Mouse (Mus musculus) testis, adult 2 months (tissue): ENCODE data around the gene Dab2. TPM values are rescaled to one million over a fixed set of nuclear protein-coding genes. Genes with fewer than 3 reads are reported as not detected.

ENCODE experiments used
- H3K27ac ChIP-seq: fragments of 200-500 bp; 2 replicates; pipeline ENCODE4 v1.5.1; 2012; ENCODE audit warnings: low read depth, low read length; ENCODE audit not compliant: control insufficient read depth, insufficient read depth
- H3K27me3 ChIP-seq: fragments of 200-500 bp; 2 replicates; pipeline ENCODE4 v1.6.1; 2012; ENCODE audit warnings: mild to moderate bottlenecking, low read length, moderate library complexity; ENCODE audit not compliant: control insufficient read depth, insufficient read depth
- H3K36me3 ChIP-seq: fragments of 200-500 bp; 2 replicates; pipeline ENCODE4 v1.6.1; 2012; ENCODE audit warnings: mild to moderate bottlenecking, low read length; ENCODE audit not compliant: control insufficient read depth, insufficient read depth
- H3K4me1 ChIP-seq: fragments of 200-500 bp; 2 replicates; pipeline ENCODE4 v1.6.1; 2012; ENCODE audit warnings: low read length; ENCODE audit not compliant: control insufficient read depth, insufficient read depth
- H3K4me3 ChIP-seq: fragments of 200-500 bp; 2 replicates; pipeline ENCODE4 v1.5.1; 2012; ENCODE audit warnings: low read depth, mild to moderate bottlenecking, low read length, moderate library complexity, mixed read lengths; ENCODE audit not compliant: control insufficient read depth
- CTCF ChIP-seq: fragments of 200-500 bp; IDR thresholded peaks from 2 replicates; pipeline ENCODE4 v1.5.1; 2012; ENCODE audit warnings: low read depth, mild to moderate bottlenecking, inconsistent platforms, low read length, moderate library complexity; ENCODE audit not compliant: control insufficient read depth, insufficient read depth, insufficient replicate concordance
- POLR2A ChIP-seq: fragments of 200-500 bp; IDR thresholded peaks from 2 replicates; pipeline ENCODE4 v1.6.1; 2012; ENCODE audit warnings: low read depth, mild to moderate bottlenecking, inconsistent platforms, low read length, moderate library complexity; ENCODE audit not compliant: control insufficient read depth
- polyA plus RNA-seq: library from polyadenylated mRNA; depleted of rRNA; stranded (reverse); fragments of >200 nt; gene quantifications from 2 replicates; pipeline ENCODE4 v1.2.3, GENCODE M21; 2012

Dab2 gene
- polyA plus RNA-seq, 1 experiment: 4.1 TPM

DNA sequence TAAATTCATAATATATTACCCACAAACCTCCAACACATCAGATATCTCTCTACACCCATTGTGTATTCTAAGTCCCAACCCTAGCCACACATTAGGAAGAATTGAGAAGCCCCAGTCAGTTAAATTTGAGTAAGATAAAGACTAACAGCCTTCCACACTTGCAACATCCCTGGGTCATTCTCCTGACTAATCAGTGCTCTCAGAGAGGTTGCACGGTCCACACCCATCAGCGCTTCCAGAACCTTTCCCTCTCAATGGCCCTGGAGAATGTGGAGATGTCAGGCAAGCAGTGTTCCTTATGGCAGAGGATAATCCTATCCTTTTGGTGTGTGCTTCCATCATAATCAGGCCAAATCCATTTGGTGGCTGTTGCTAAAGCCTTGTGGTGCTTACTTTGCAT lies 144.9 kb downstream of the Dab2 start:
- peaks cover 2% of the 10 kb centered on the region; the same call in 1 of the 2 replicates for H3K4me1 ChIP-seq

DNA sequence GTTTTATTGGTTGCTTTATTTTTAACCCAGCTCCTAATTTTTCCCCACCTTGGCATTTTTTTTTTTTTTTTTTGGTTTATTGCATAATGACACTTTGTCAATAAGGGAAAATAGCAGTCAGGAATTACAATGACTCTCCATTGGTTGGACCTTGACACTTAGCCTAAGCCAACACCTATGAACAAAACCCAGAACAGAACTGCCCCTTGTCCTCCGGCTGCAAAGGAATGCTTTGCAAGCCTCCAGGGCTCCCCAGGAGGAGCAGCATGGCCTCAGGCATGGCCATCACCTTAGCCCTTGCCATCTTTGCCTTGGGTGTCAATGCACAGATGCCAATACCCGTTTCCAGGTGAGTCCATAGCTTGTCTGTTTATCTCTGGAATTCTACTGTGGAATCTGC lies 145.5 kb downstream of the Dab2 start, which contains the start of gene C9:
Gene C9 (plus strand): TSS at position 193 of the 400 bp plus-strand sequence.
- TF ChIP-seq CTCF (no peak), POLR2A (no peak)
- no peaks in the 10 kb centered on the region for H3K27me3 ChIP-seq
- peaks cover 2% of the 10 kb centered on the region; the same call in 1 of the 2 replicates for H3K4me1 ChIP-seq
- no peaks in the 10 kb centered on the region for H3K36me3 ChIP-seq
- no peak within 1 kb of the TSS for H3K27ac ChIP-seq
- H3K4me3 ChIP-seq: no peak within 1 kb of the TSS

More for the DNA sequence above, 144.9 kb downstream of the Dab2 start:
- H3K36me3 ChIP-seq: no peaks in the 10 kb centered on the region
- no peak overlapping the region for H3K27ac ChIP-seq
- H3K4me3 ChIP-seq: no peak overlapping the region
- TF ChIP-seq CTCF (no peak), POLR2A (no peak)
- H3K27me3 ChIP-seq: no peaks in the 10 kb centered on the region

- TF ChIP-seq CTCF (no peak), POLR2A (no peak)
- H3K36me3 ChIP-seq: no peaks in the 10 kb centered on the region
- no peak overlapping the region for H3K27ac ChIP-seq
- H3K4me1 ChIP-seq: peaks cover 2% of the 10 kb centered on the region; the same call in 1 of the 2 replicates
- no peak overlapping the region for H3K4me3 ChIP-seq
- no peaks in the 10 kb centered on the region for H3K27me3 ChIP-seq
Observed at GRCm38 (mm10) chr15:6446181-6446580, 146.6 kb downstream of the Dab2 start.

DNA sequence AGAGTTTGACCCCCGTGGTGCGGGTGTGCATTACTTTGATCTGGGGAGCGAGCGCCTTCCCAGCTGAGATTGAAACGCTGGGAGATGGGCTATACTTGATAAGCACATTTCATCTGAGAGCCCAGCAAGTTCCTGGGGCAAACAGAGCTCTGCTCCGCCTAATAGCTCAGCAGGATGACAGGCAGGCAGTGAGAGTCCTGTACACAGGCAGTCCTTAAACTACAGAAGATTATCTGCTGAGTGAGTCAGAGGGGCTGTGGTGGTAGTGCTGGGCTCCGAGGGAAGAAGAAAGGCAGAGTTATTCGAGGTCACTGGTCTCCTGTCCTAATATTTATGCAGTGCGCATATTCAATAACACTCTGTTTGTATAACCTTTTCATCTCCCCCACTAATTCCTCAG lies 149.3 kb downstream of the Dab2 start:
- TF ChIP-seq CTCF: no peak
- TF ChIP-seq POLR2A: no peak
- no peaks in the 10 kb centered on the region for H3K27me3 ChIP-seq

DNA sequence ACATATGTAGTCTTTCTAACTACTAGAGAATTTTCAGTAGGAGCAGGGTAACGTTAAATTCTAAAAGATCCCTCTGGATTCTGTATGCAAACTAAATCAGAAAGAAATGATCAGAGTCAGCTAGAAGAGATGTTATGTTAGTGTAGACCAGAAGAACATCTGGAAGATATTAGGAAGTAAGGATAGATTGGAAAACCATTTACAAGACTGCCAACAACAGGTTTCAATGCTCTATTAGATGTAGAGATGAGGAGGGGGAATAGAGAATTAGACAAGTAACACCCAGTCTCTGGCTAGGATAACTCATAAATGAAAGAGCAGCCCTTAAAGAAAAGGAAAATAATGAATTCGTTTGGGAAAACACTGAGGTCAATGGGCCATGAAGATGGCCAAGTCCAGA lies 154.9 kb downstream of the Dab2 start:
- Histone ChIP-seq H3K4me3 (no peak overlapping the region), H3K27me3 (no peaks in the 10 kb centered on the region)

More for the DNA sequence above, 149.3 kb downstream of the Dab2 start:
- H3K4me1 ChIP-seq: peaks cover 2% of the 10 kb centered on the region; the same call in 1 of the 2 replicates
- no peak overlapping the region for H3K4me3 ChIP-seq
- no peaks in the 10 kb centered on the region for H3K36me3 ChIP-seq
- H3K27ac ChIP-seq: no peak overlapping the region

DNA sequence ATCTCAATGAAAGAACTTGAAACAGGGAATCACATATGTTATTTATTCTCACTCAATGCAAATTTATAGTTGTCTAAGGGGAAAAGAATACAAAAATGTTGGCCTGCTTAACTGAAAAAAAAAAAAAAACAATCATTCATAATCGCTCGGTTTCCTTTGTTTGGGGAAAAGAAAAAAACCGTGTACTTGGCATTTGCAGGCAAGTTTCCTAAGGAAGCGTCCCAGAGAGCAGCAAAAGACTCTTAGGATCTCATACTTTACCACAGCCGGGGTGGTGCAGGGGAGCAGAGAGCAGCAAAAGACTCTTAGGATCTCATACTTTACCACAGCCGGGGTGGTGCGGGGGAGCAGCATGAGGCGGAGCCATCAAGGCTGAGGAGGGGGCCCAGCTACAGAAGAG lies 161.8 kb downstream of the Dab2 start:
- Histone ChIP-seq H3K27ac (no peak overlapping the region), H3K27me3 (no peaks in the 10 kb centered on the region), H3K4me1 (peaks cover 5% of the 10 kb centered on the region), H3K4me3 (no peak overlapping the region), H3K36me3 (no peaks in the 10 kb centered on the region)
- TF ChIP-seq POLR2A (no peak), CTCF (no peak)

More for the DNA sequence above, 154.9 kb downstream of the Dab2 start:
- Histone ChIP-seq H3K4me1 (no peaks in the 10 kb centered on the region), H3K27ac (no peak overlapping the region), H3K36me3 (no peaks in the 10 kb centered on the region)
- TF ChIP-seq POLR2A (no peak), CTCF (no peak)

GRCm38 (mm10) chr15:6463361-6463923 lies 163.9 kb downstream of the Dab2 start:
- no peaks in the 10 kb centered on the region for H3K27me3 ChIP-seq
- no peak overlapping the region for H3K4me3 ChIP-seq
- TF ChIP-seq POLR2A (no peak), CTCF (no peak)
- H3K36me3 ChIP-seq: no peaks in the 10 kb centered on the region
- no peak overlapping the region for H3K27ac ChIP-seq
- H3K4me1 ChIP-seq: peaks cover 5% of the 10 kb centered on the region

- H3K36me3 ChIP-seq: no peaks in the 10 kb centered on the region
- H3K4me1 ChIP-seq: peaks cover 5% of the 10 kb centered on the region
- no peak overlapping the region for H3K27ac ChIP-seq
- TF ChIP-seq CTCF: no peak
- no peak for TF ChIP-seq POLR2A
- no peak overlapping the region for H3K4me3 ChIP-seq
- H3K27me3 ChIP-seq: no peaks in the 10 kb centered on the region
Observed at GRCm38 (mm10) chr15:6466995-6467394, 167.4 kb downstream of the Dab2 start.
